Mouse (Mus musculus): ENCODE measurements around the gene Kcnab3.

DNA sequence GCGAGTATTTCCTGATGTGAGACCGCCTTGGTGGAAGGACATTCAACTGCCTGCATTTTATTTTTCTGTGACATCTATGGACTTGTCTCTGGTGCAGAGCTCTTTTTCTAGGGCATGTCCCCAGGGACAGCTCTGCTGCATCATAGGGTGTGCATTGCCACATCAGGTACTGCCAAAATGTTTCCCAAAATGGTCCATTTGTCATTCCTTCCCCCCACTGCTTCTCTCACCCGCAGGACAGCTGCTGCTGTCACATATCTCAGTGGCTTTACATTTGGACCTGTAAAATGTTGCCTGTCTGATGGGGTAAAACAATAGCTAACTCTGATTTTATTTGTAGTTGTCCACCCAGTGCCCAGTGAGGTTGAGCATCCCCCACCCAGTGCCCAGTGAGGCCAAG is 30.8 kb upstream of the Kcnab3 start:
- TF ChIP-seq EP300 (IDR thresholded peaks at IDR 0.05; ENCODE audit: low read depth) (no peak), CTCF (IDR thresholded peaks at IDR 0.05; ENCODE audit: low read depth) (no peak)

All from liver, postnatal 0 days (tissue).